Mouse (Mus musculus): ENCODE data around the gene Bach2. TPM values are rescaled to one million over a fixed set of nuclear protein-coding genes. Genes with fewer than 3 reads are reported as not detected.

The Bach2 gene
- polyA plus RNA-seq, 1 experiment from 2014 or later = 29.9 TPM

- no peak overlapping the region for H3K4me3 ChIP-seq (ENCODE audit: low read depth, low read length)
- ATAC-seq (ENCODE audit: insufficient read depth, low FRiP score, low TSS enrichment) = no peak
- WGBS = 86% methylated on average over 7 of the region's 7 CpGs
These were observed 186.5 kb downstream of the Bach2 start for GRCm38 (mm10) chr4:32425060-32425459.

DNA sequence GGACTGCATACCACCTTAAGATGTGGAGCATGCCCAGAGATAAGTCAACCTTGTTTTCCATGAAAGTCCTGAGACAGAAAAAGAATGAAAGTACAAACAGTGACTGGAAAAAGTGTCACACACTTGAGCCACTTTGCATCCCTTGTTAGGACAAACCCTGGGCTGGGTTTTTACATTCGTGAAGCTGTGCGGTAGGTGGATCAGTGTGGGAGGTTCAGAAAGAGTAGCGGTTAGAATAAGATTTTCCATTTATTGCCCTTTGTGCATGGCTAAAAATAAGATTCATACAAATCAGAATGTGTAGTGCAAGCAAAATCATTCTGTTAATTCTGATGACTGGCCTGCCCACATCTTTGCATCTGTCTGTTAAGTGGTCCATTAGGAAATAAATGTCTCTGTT lies 187.0 kb downstream of the Bach2 start:
- H3K9me3 ChIP-seq (ENCODE audit: control insufficient read depth, low read length) = no peaks in the 10 kb centered on the region
- no peak overlapping the region for H3K4me2 ChIP-seq (ENCODE audit: low read depth)
- 93% methylated on average over 3 of the region's 3 CpGs for WGBS
- no peaks in the 10 kb centered on the region for H3K36me3 ChIP-seq (ENCODE audit: control insufficient read depth, insufficient read depth, low read length)
- H3K9ac ChIP-seq (ENCODE audit: low read length) = no peak overlapping the region
- H3K4me3 ChIP-seq (ENCODE audit: low read depth, low read length) = no peak overlapping the region
- no peak for ATAC-seq (ENCODE audit: insufficient read depth, low FRiP score, low TSS enrichment)
- peaks cover 25% of the 10 kb centered on the region for H3K4me1 ChIP-seq (ENCODE audit: control insufficient read depth, insufficient read depth, low read length)
- H3K27ac ChIP-seq (ENCODE audit: low read depth, low read length) = no peak overlapping the region
- DNase-seq (ENCODE audit: low spot score) = no peak
- no peaks in the 10 kb centered on the region for H3K27me3 ChIP-seq (ENCODE audit: control insufficient read depth, insufficient read depth, low read length)

More at GRCm38 (mm10) chr4:32425060-32425459, 186.5 kb downstream of the Bach2 start:
- no peak for DNase-seq (ENCODE audit: low spot score)
- peaks cover 21% of the 10 kb centered on the region for H3K4me1 ChIP-seq (ENCODE audit: control insufficient read depth, insufficient read depth, low read length)
- no peak overlapping the region for H3K9ac ChIP-seq (ENCODE audit: low read length)
- no peak overlapping the region for H3K4me2 ChIP-seq (ENCODE audit: low read depth)
- H3K27ac ChIP-seq (ENCODE audit: low read depth, low read length) = no peak overlapping the region
- H3K36me3 ChIP-seq (ENCODE audit: control insufficient read depth, insufficient read depth, low read length) = no peaks in the 10 kb centered on the region
- no peaks in the 10 kb centered on the region for H3K27me3 ChIP-seq (ENCODE audit: control insufficient read depth, insufficient read depth, low read length)
- H3K9me3 ChIP-seq (ENCODE audit: control insufficient read depth, low read length) = no peaks in the 10 kb centered on the region

- Histone ChIP-seq H3K27ac (ENCODE audit: low read depth, low read length) (0 out of 2 replicates have a peak overlapping the region, but pooled peaks have one; percentile 34), H3K9ac (ENCODE audit: low read length) (no peak overlapping the region), H3K4me1 (ENCODE audit: control insufficient read depth, insufficient read depth, low read length) (peaks cover 37% of the 10 kb centered on the region), H3K9me3 (ENCODE audit: control insufficient read depth, low read length) (no peaks in the 10 kb centered on the region), H3K36me3 (ENCODE audit: control insufficient read depth, insufficient read depth, low read length) (no peaks in the 10 kb centered on the region), H3K4me2 (ENCODE audit: low read depth) (no peak overlapping the region), H3K27me3 (ENCODE audit: control insufficient read depth, insufficient read depth, low read length) (no peaks in the 10 kb centered on the region), H3K4me3 (ENCODE audit: low read depth, low read length) (no peak overlapping the region)
- WGBS = 88% methylated on average over 27 of the region's 27 CpGs
- DNase-seq (ENCODE audit: low spot score) (no peak), ATAC-seq (ENCODE audit: insufficient read depth, low FRiP score, low TSS enrichment) (no peak)
These were observed 188.4 kb downstream of the Bach2 start for GRCm38 (mm10) chr4:32426779-32427577.

DNA sequence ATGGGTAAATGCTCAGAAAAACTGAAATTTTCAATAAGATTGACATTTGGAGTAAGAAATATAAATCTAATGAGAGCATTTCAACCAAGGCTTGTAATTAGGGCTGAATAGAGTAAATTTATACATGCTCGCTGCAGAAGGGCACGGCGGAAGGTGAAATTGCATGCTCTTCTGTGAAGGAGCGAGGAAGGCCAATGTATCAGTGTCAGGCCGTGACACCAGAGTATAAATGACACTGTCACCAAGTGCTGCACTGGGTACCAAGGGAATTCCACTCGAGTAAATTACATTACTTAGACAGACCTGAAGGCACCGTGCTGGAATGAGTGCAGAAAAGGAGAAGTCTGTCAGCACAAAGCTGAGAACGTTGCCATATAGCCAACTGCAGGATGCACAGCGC lies 190.1 kb downstream of the Bach2 start:
- Histone ChIP-seq H3K4me3 (ENCODE audit: low read depth, low read length) (no peak overlapping the region), H3K9me3 (ENCODE audit: control insufficient read depth, low read length) (no peaks in the 10 kb centered on the region), H3K27ac (ENCODE audit: low read depth, low read length) (peak overlapping the region; percentile 41; the same call in 1 of the 2 replicates), H3K27me3 (ENCODE audit: control insufficient read depth, insufficient read depth, low read length) (no peaks in the 10 kb centered on the region), H3K4me2 (ENCODE audit: low read depth) (no peak overlapping the region), H3K36me3 (ENCODE audit: control insufficient read depth, insufficient read depth, low read length) (no peaks in the 10 kb centered on the region), H3K4me1 (ENCODE audit: control insufficient read depth, insufficient read depth, low read length) (peaks cover 52% of the 10 kb centered on the region), H3K9ac (ENCODE audit: low read length) (no peak overlapping the region)
- 57% methylated on average over 9 of the region's 9 CpGs for WGBS
- DNase-seq (ENCODE audit: low spot score) (peak; percentile 18), ATAC-seq (ENCODE audit: insufficient read depth, low FRiP score, low TSS enrichment) (no peak)

GRCm38 (mm10) chr4:32430136-32430535 lies 191.5 kb downstream of the Bach2 start:
- Histone ChIP-seq H3K36me3 (ENCODE audit: control insufficient read depth, insufficient read depth, low read length) (no peaks in the 10 kb centered on the region), H3K27ac (ENCODE audit: low read depth, low read length) (peak overlapping the region; percentile 14; the same call in 1 of the 2 replicates), H3K4me1 (ENCODE audit: control insufficient read depth, insufficient read depth, low read length) (peaks cover 52% of the 10 kb centered on the region), H3K4me2 (ENCODE audit: low read depth) (no peak overlapping the region), H3K9me3 (ENCODE audit: control insufficient read depth, low read length) (no peaks in the 10 kb centered on the region), H3K27me3 (ENCODE audit: control insufficient read depth, insufficient read depth, low read length) (no peaks in the 10 kb centered on the region), H3K9ac (ENCODE audit: low read length) (no peak overlapping the region), H3K4me3 (ENCODE audit: low read depth, low read length) (no peak overlapping the region)
- no peak for ATAC-seq (ENCODE audit: insufficient read depth, low FRiP score, low TSS enrichment)
- WGBS = 86% methylated on average over 11 of the region's 11 CpGs
- DNase-seq (ENCODE audit: low spot score) = no peak

GRCm38 (mm10) chr4:32430981-32431380 lies 192.4 kb downstream of the Bach2 start:
- no peaks in the 10 kb centered on the region for H3K36me3 ChIP-seq (ENCODE audit: control insufficient read depth, insufficient read depth, low read length)
- no peak overlapping the region; the same call in 1 of the 2 replicates for H3K9ac ChIP-seq (ENCODE audit: low read length)
- H3K4me3 ChIP-seq (ENCODE audit: low read depth, low read length) = no peak overlapping the region
- peak; percentile 38 for ATAC-seq (ENCODE audit: insufficient read depth, low FRiP score, low TSS enrichment)
- peak overlapping the region; percentile 83 for H3K27ac ChIP-seq (ENCODE audit: low read depth, low read length)
- peak; percentile 59 for DNase-seq (ENCODE audit: low spot score)
- H3K4me1 ChIP-seq (ENCODE audit: control insufficient read depth, insufficient read depth, low read length) = peaks cover 54% of the 10 kb centered on the region
- WGBS = 23% methylated on average over 7 of the region's 7 CpGs
- H3K4me2 ChIP-seq (ENCODE audit: low read depth) = no peak overlapping the region
- H3K9me3 ChIP-seq (ENCODE audit: control insufficient read depth, low read length) = no peaks in the 10 kb centered on the region
- no peaks in the 10 kb centered on the region for H3K27me3 ChIP-seq (ENCODE audit: control insufficient read depth, insufficient read depth, low read length)

DNA sequence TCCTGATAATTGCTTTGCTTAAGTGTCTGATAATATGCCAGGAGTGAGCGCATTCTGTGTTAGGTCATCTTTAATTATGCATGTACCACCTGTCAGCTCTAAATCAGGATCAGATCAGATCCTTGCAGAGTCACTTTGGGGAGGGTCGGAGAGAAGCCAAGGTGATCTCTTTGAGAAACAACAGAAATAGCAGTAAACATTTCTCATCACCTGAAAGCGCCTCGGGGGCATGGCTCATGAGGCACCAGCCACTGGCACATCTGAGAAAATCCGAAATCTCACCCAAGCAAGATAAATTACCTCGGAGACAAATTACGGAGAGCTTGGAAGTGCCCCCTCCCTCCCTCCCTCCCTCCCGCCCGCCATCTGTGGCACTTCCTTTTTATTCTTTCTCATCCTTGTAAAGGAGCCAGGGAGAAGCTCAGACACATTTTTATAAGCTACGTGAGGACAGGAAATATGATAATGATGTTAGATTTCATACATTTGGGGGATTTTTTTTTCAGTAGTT lies 193.7 kb downstream of the Bach2 start:
- H3K4me1 ChIP-seq (ENCODE audit: control insufficient read depth, insufficient read depth, low read length) = peaks cover 50% of the 10 kb centered on the region
- DNase-seq (ENCODE audit: low spot score) = no peak
- no peaks in the 10 kb centered on the region for H3K27me3 ChIP-seq (ENCODE audit: control insufficient read depth, insufficient read depth, low read length)
- H3K27ac ChIP-seq (ENCODE audit: low read depth, low read length) = 0 out of 2 replicates have a peak overlapping the region, but pooled peaks have one; percentile 44
- no peak overlapping the region for H3K4me3 ChIP-seq (ENCODE audit: low read depth, low read length)
- WGBS = 36% methylated on average over 10 of the region's 10 CpGs
- ATAC-seq (ENCODE audit: insufficient read depth, low FRiP score, low TSS enrichment) = no peak
- H3K4me2 ChIP-seq (ENCODE audit: low read depth) = no peak overlapping the region
- no peak overlapping the region for H3K9ac ChIP-seq (ENCODE audit: low read length)
- no peaks in the 10 kb centered on the region for H3K9me3 ChIP-seq (ENCODE audit: control insufficient read depth, low read length)
- H3K36me3 ChIP-seq (ENCODE audit: control insufficient read depth, insufficient read depth, low read length) = no peaks in the 10 kb centered on the region

DNA sequence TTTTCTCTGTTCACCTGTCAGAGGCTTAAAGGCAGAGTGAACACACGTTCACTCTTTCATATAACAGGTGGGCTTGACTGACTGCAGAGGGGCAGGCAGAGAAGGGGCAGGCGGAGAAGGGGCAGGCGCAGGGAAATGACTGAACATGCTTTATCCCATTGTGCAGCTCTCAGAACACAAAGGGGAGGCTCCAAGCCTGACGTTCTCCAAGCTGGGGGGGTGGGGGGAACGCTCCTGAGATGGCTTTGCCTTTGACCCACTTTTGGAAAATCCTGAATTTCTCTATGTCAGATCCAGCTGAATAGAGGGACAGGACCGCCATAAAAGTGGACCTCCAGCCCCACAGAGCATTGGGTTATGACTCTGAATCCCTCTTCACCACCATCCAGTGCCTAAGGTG lies 194.3 kb downstream of the Bach2 start:
- peaks cover 46% of the 10 kb centered on the region for H3K4me1 ChIP-seq (ENCODE audit: control insufficient read depth, insufficient read depth, low read length)
- H3K9ac ChIP-seq (ENCODE audit: low read length) = no peak overlapping the region
- no peak overlapping the region for H3K4me2 ChIP-seq (ENCODE audit: low read depth)
- H3K9me3 ChIP-seq (ENCODE audit: control insufficient read depth, low read length) = no peaks in the 10 kb centered on the region
- H3K36me3 ChIP-seq (ENCODE audit: control insufficient read depth, insufficient read depth, low read length) = no peaks in the 10 kb centered on the region
- H3K4me3 ChIP-seq (ENCODE audit: low read depth, low read length) = no peak overlapping the region
- 0 out of 2 replicates have a peak overlapping the region, but pooled peaks have one; percentile 44 for H3K27ac ChIP-seq (ENCODE audit: low read depth, low read length)
- 48% methylated on average over 6 of the region's 6 CpGs for WGBS
- no peak for ATAC-seq (ENCODE audit: insufficient read depth, low FRiP score, low TSS enrichment)
- no peak for DNase-seq (ENCODE audit: low spot score)
- no peaks in the 10 kb centered on the region for H3K27me3 ChIP-seq (ENCODE audit: control insufficient read depth, insufficient read depth, low read length)

DNA sequence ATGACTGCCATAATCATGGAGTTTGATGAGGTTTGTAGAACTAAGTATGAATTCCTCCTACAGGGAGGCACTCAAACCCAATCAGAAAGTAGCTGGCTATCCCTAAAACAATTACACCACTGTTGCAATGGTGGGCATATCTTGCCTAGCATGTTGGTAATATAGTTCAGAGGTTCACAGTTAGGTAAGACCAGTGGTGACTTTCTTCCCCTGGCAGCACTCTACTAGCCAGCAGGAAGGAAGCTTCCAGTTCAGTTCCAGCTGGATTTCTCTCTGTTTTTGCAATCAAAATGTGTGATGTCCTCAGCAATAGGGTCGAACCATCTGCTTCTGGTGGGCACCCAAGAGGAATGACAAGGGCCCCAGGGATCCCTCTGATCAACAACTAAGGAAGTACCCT lies 196.0 kb downstream of the Bach2 start:
- DNase-seq (ENCODE audit: low spot score) = no peak
- Histone ChIP-seq H3K9me3 (ENCODE audit: control insufficient read depth, low read length) (no peaks in the 10 kb centered on the region), H3K36me3 (ENCODE audit: control insufficient read depth, insufficient read depth, low read length) (no peaks in the 10 kb centered on the region), H3K4me1 (ENCODE audit: control insufficient read depth, insufficient read depth, low read length) (peaks cover 34% of the 10 kb centered on the region), H3K27me3 (ENCODE audit: control insufficient read depth, insufficient read depth, low read length) (no peaks in the 10 kb centered on the region), H3K4me2 (ENCODE audit: low read depth) (no peak overlapping the region), H3K4me3 (ENCODE audit: low read depth, low read length) (no peak overlapping the region), H3K27ac (ENCODE audit: low read depth, low read length) (no peak overlapping the region), H3K9ac (ENCODE audit: low read length) (no peak overlapping the region)
- no peak for ATAC-seq (ENCODE audit: insufficient read depth, low FRiP score, low TSS enrichment)
- 71% methylated on average over 1 of the region's 1 CpGs for WGBS

Data from neural tube, embryonic 11.5 days (tissue).